Mouse (Mus musculus): ENCODE data around the gene Spag16.

Gene Spag16

GRCm38 (mm10) chr1:69826806-69827703, at the start of gene Spag16:
Gene Spag16, plus strand, starts transcription at chr1:69826970.
- WGBS, result 9% methylated on average over 38 of the region's 38 CpGs

DNA sequence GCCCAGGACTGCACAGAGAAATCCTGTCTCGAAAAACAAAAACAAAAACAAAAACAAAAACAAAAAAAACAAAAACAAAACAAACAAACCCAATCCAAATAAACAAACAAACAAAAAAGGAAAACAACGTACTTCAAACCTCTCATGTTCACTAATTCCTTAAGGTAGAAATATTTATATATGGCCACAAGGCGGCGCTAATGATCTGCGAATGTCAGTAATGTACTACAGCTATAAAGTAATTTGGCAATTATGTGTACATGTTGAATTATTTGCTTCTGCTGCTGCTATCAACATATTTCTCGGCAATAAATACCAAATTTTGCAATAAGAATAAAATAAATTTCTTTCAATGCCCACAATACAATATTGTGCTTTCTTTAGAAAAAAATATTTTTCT, 41.6 kb upstream of the Spag16 start:
- 2% methylated on average over 6 of the region's 6 CpGs for WGBS

DNA sequence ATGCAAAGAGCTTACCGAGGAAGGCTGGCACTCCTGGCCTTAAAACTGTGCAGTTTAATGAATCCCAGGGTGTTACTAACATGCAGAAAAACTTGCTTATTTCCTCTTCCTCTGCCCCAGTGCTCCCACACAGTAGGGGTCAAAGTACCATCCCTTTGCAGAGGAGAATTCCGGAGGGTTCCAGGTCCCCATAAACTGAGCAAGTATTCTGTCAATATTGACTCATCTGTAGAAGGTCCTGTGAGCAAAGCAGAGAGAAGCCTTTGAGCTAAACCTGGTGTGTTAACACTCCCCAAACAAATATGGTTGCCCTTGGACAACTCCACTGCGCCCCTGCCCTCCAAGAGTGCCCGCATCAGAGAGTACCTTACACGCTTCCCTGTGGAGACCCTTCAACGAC, 40.1 kb upstream of the Spag16 start:
- WGBS, result 65% methylated on average over 6 of the region's 6 CpGs

DNA sequence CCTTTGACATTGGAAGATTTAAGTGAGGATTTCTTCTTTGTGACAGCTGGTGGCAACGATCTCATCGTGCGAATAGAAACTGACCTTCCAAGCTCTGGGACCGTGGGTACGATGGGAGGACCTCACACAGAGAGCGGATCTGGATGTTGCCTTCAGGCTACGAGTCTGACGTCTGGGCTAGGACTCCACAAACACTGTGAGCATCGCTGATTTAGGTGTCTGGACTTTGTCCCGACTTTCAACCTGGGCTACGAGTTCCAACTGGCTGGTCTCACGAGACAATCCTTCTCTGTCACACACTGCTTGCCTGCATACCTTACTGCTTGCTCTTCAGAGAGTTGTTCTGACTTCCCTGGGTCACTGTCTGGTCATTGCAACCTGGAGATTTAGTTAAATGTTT, 39.4 kb upstream of the Spag16 start:
- WGBS, result 91% methylated on average over 12 of the region's 12 CpGs

DNA sequence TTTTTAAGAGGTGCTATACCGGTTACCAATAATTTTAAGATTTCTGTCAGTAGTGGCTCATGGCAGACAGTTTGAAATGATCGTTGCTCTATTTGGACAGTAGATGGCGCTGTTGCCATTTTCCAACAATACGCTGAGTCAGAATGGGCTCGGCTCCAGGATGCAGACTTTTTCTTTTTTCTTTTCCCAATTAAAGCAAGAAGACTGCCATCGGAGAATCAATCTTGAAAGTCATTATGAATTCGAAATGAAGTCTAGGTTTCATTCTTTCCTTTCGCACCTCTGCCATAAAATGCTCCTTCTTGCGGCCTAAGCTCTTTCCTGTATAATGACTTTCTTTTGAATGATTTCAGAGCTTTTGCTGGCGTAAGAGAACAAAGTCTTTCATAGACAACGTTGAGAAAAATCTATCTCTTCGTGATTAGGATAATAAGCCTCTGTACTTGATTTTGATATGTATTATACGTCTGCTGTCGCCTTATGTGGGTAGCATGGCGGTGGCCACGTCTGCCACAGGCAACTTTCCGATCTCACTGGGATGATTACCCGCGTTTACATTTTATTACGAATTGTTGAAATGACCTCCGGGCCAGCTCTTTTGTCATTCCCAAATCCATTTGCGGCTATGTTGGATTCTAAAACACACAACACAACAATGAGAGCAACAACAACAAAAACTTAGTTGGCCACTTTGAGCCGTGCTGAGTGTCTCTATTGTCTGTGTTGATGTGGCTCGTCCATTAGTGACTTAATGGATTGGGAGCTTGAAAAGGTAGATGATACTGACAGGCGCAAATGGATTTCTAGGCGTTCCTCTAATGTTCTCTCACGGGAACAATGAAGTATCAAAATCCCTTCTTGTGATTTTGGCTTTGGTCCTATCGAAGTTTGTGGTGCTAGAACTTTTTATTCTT, 36.2 kb upstream of the Spag16 start:
- 22% methylated on average over 28 of the region's 28 CpGs for WGBS

DNA sequence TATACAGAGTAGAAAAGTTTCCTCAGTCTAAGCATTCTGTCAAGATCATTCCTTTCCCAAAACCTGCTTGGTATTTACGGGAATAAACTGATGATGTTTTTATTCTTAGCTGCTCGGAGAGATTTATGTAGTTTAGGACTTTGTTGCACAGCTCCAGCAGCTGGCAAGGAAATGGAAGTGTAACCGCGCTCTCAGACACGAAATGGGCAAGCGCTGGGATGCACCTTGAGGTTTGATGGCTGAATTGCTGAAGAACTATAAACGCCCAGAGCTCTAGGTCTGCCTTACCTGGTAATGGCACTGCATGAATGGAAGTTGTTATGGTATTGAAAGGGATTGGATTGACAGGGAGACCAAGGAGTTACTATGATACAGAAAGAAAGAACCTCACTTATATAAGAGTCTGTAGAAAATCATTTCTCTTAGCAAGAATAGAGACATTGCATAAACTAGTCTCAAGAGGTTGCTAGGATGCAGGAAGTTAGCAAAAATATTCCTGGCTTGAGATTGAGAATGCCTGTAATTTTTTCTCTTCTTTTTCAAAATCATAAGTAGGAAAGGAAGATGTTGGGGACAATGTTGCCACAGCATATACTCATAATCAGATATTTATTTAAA, 27.7 kb upstream of the Spag16 start:
- 57% methylated on average over 7 of the region's 7 CpGs for WGBS

- WGBS, result 81% methylated on average over 2 of the region's 2 CpGs
Observed at GRCm38 (mm10) chr1:69810161-69810560, 16.6 kb upstream of the Spag16 start.

- WGBS, result 88% methylated on average over 5 of the region's 5 CpGs
Observed at GRCm38 (mm10) chr1:69825635-69826034, 1.1 kb upstream of the Spag16 start.

GRCm38 (mm10) chr1:69828872-69829479, 2.2 kb downstream of the Spag16 start:
- 78% methylated on average over 7 of the region's 7 CpGs for WGBS

- 81% methylated on average over 1 of the region's 1 CpGs for WGBS
Observed at GRCm38 (mm10) chr1:69830586-69830985, 3.8 kb downstream of the Spag16 start.

- whole genome bisulfite sequencing, result 96% methylated on average over 2 of the region's 2 CpGs
Observed at GRCm38 (mm10) chr1:69831002-69831401, 4.2 kb downstream of the Spag16 start.

- 86% methylated on average over 4 of the region's 4 CpGs for WGBS
Observed at GRCm38 (mm10) chr1:69833476-69833875, 6.7 kb downstream of the Spag16 start.

- WGBS, result 37% methylated on average over 7 of the region's 7 CpGs
Observed at GRCm38 (mm10) chr1:69853436-69853835, 26.7 kb downstream of the Spag16 start.

DNA sequence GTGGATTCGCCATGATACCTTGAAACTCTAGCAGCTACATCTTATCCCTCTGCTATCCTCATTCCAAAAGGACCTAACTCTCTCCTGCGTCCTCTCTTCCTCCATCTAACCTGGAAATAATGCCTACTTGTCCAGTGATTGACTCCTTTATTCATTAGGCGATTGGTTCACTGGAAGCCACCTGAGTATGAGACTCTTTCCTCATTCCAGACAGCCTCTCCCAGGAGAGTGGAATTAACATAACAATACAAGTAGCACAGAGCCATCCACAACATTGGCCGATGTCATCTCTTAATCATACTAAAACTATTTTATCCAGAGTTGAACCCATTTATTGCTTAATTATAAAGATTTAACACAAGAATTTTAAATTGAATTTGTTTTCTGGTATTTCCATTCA, 41.0 kb downstream of the Spag16 start:
- 69% methylated on average over 4 of the region's 4 CpGs for WGBS

DNA sequence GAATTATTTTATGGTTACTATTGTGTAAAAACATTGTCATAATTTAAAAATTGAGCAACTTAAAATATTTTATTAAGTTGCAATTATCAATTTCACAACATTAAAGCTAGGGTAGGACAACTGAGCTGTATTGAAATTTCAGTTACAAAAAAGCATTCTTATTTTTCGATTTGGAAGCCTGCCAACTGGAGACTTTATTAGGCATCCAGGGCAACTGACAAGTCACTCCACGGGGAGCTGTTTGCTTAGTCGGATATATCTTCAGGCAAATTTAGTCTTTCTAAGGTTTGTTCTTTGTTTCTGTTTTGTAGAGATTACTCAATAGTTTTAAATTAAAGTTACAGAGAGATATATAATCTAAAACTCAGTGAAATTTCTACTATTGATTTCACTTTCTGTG, 129.8 kb downstream of the Spag16 start:
- 51% methylated on average over 3 of the region's 3 CpGs for WGBS

DNA sequence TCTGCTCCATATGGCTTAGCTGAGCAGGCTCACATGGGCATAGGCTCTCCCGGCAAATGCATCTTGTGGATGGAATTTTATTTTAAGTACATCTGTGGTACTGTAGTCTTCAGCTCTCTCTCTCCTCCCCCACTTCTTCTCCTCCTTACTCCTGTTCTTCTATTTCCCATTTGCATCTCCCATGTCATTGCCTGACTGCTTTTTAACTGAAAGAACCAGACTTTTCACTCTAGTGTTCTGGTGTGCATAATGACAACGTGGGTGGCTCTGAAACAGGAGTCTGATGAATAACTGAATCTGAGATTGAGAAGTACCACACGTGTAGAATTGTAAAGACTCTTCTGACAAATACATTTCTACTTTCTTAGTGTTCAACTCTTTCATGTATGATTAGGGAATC, 186.2 kb downstream of the Spag16 start:
- 50% methylated on average over 3 of the region's 3 CpGs for WGBS

GRCm38 (mm10) chr1:70037384-70037783, 210.6 kb downstream of the Spag16 start:
- WGBS, result 57% methylated on average over 3 of the region's 3 CpGs

- WGBS, result 65% methylated on average over 1 of the region's 1 CpGs
Observed at GRCm38 (mm10) chr1:70067404-70067803, 240.6 kb downstream of the Spag16 start.

DNA sequence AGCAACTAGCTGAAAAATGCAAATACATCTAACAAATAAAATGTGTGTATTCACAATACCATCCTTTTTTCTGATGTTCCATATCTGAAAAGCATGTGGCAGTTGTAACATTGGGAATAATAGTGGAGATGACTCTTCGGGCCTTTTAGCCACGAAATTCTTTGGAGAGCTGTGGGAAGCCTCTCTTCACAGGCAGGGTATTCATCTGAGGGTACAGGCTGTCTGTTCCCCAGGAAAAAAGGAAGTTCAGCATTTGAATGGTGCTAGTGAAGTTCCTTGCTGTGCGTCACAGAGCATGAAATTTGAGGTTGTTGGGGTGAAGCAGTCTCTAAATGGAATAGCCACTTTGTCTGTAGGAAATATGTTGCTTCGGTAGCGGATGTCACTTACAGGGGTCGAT, 246.7 kb downstream of the Spag16 start:
- 64% methylated on average over 6 of the region's 6 CpGs for WGBS

GRCm38 (mm10) chr1:70078806-70079205, 252.0 kb downstream of the Spag16 start:
- 83% methylated on average over 6 of the region's 6 CpGs for WGBS

GRCm38 (mm10) chr1:70082208-70082878, 255.6 kb downstream of the Spag16 start:
- 51% methylated on average over 7 of the region's 7 CpGs for WGBS

Measured in cerebral cortex, adult 2 months (tissue).